ENCODE assay signal across 19 mouse cellular contexts in the genomic region with DNA sequence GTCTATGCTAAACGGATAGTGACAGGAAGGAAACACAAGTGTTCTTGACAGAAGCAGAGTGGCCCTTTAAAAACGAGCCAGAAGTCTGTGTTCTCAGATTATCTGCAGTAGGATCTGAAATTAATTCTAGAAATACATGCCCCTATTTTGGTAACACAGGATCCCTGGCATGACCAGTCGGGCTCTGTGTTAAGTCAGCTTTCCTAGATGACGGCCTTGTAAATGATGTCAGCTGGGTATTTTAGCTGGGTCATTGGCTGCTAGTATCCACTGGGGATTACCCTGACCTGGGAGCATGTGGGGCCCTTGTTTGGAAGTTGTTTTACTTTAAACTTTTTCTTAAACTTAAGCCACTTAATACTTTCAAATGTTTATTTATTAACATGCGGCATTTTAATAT.
A peak's percentile ranks its signal among the peaks of the same experiment; 100 is the strongest.
DNase-seq lines count a peak whose midpoint lies in the region; ATAC-seq and TF ChIP-seq lines count a peak whose summit lies in the region.
"Had no signal": no experiment of that assay in that cellular context is flagged by ENCODE, and none has a peak within 500 bp of the region (broad histone marks: within the 10 kb centered on the region; RNA-seq: fewer than 3 reads in every experiment).

No protein-coding gene starts in this region.

- no peak for TF ChIP-seq CTCF in heart, adult 2 months (IDR thresholded peaks at IDR 0.05)

- peak; percentile 25 to 39; a peak in 1 of 4 replicates for ATAC-seq in hematopoietic stem cell, adult 5-6 weeks (replicated peaks in 1 of 2; ENCODE audit: insufficient read depth in 1 of 2, low FRiP score in 2 of 2, low TSS enrichment in 1 of 2, low read depth in 1 of 2, poor library complexity in 2 of 2, severe bottlenecking in 2 of 2)
- no peak for ATAC-seq in inflammation-experienced regulatory T-cells, adult 6 months
- ATAC-seq: activated CD4-positive, CD25-positive, alpha-beta regulatory T cell, adult 4 months; Patski had no signal

- H3K36me3 ChIP-seq in heart, adult 2 months (ENCODE audit: control insufficient read depth, insufficient read depth, low read length): no peaks in the 10 kb centered on the region
- H3K36me3 ChIP-seq: embryonic facial prominence, embryonic 13.5 days; forebrain, embryonic 15.5 days; heart, embryonic 10.5 days; hindbrain, embryonic 15.5 days had no signal

- H3K79me2 ChIP-seq in heart, adult 2 months (replicated peaks; ENCODE audit: control insufficient read depth, insufficient read depth, low read length): no peaks in the 10 kb centered on the region

- peak; percentile 19 for DNase-seq in adrenal gland, adult 2 months
- DNase-seq in adrenal gland, postnatal 4 days (ENCODE audit: low spot score in 2 of 2): no peak
- DNase-seq in heart, adult 11 months: peak; percentile 64
- no peak for DNase-seq in heart, adult 2 months
- DNase-seq in 416B (ENCODE audit: low read depth): peak; percentile 31
- DNase-seq in frontal cortex, postnatal 36 days (ENCODE audit: low spot score in 2 of 2): no peak
- DNase-seq: cerebellum, adult 11-12 months; cerebellum, adult 9-10 months; cerebellum, postnatal 25 days; gastrocnemius, postnatal 25 days; kidney, adult 11 months had no signal

- intact Hi-C loops in heart, adult 2 months (cut with DNase I): no loop called here

- no peak overlapping the region for H3K27ac ChIP-seq in heart, adult 2 months
- H3K27ac ChIP-seq: embryonic facial prominence, embryonic 13.5 days; forebrain, embryonic 15.5 days; heart, embryonic 10.5 days; hindbrain, embryonic 15.5 days had no signal

- no peaks in the 10 kb centered on the region for H3K4me1 ChIP-seq in heart, adult 2 months (ENCODE audit: control insufficient read depth, insufficient read depth, low read length)
- H3K4me1 ChIP-seq: forebrain, embryonic 15.5 days; hindbrain, embryonic 15.5 days had no signal

- no peak for TF ChIP-seq EP300 in heart, adult 2 months (IDR thresholded peaks at IDR 0.05; ENCODE audit: insufficient read depth, low read depth, low read length)

- no peak overlapping the region for H3K9ac ChIP-seq in heart, adult 2 months (ENCODE audit: low read depth, low read length)
- H3K9ac ChIP-seq: embryonic facial prominence, embryonic 13.5 days; forebrain, embryonic 15.5 days; hindbrain, embryonic 15.5 days had no signal

- H3K27me3 ChIP-seq in heart, adult 2 months (ENCODE audit: control insufficient read depth, insufficient read depth, low read length): no peaks in the 10 kb centered on the region
- H3K27me3 ChIP-seq: embryonic facial prominence, embryonic 13.5 days; forebrain, embryonic 15.5 days; hindbrain, embryonic 15.5 days; Patski had no signal

- no peak overlapping the region for H3K4me3 ChIP-seq in heart, adult 2 months
- H3K4me3 ChIP-seq: embryonic facial prominence, embryonic 13.5 days; forebrain, embryonic 15.5 days; heart, embryonic 10.5 days; hindbrain, embryonic 15.5 days had no signal

- WGBS in heart, adult 2 months: 51% methylated on average over 5 of the region's 5 CpGs

- TF ChIP-seq POLR2A in heart, adult 2 months (IDR thresholded peaks at IDR 0.05; ENCODE audit: insufficient read depth, low read depth, low read length): no peak

Comparison
In these comparisons a context has a peak if more than half of its experiments do, and no peak if none do; other contexts are left out.
1. DNase-seq: peak in adrenal gland, adult 2 months (single experiment), heart, adult 11 months (single experiment) and 416B (single experiment); none in adrenal gland, postnatal 4 days (0 of 2), heart, adult 2 months (0 of 2) and frontal cortex, postnatal 36 days (0 of 2).